Mouse (Mus musculus) frontal cortex, postnatal 14 days (tissue): ENCODE measurements at regions not wholly inside any gene's neighbourhood (a gene's known extent, or its start where the extent isn't known, plus 50 kb on each side); places are given as distances from the start of the nearest gene placed in this dataset.
"Not testable (repeated sequence)": the region's sequence is repeated elsewhere in the genome, so short reads cannot be mapped to it uniquely, and the experiment has no call there.

Source experiments
- DNase-seq, 2 experiments: peaks; one replicate each; pipeline ENCODE4 v3.0.0; 2022; ENCODE audit warnings: low spot score in 2 of 2

DNA sequence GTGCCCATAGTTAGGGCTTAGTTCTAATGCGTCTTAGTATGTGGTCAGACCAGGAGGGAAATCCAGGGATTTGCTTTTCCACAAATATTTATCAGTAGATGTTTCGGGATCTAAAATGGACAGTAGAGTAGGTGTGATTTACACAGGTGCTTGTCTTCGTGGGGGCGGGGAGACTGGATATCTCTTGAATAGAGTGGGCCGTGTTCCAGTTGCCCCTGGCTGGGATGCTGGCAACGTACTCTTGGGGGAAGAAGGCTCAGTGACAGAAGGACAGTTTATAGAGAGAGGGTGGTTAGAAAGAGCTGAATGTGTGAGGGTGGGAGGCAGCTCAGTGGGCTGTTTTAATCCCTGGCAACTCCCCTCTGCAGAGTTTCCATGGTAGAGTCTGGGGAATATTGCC is 117.4 kb downstream of the Enc1 start:
- DNase-seq, result no peak

- DNase-seq, result no peak
Observed at GRCm38 (mm10) chr13:97356923-97357807, 116.3 kb downstream of the Enc1 start.

DNA sequence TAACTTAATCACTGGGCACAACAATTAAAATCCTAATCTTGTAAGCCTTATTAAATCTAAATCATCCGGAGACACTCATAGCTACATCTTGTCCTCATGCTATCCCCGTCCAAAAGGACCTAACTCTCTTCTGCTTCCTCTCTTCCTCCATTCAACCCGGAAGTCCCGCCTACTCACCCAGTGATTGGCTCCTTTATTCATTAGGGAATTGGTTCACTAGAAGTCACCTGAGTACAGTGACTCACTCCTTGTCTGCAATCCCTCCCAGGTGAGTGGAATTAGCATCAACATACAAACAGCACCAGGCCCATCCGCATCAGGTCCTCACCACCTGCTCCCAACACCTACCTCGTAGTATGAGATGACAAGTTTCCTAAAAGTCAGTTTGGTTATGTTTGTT is 114.5 kb downstream of the Enc1 start:
- not testable (repeated sequence) for DNase-seq

DNA sequence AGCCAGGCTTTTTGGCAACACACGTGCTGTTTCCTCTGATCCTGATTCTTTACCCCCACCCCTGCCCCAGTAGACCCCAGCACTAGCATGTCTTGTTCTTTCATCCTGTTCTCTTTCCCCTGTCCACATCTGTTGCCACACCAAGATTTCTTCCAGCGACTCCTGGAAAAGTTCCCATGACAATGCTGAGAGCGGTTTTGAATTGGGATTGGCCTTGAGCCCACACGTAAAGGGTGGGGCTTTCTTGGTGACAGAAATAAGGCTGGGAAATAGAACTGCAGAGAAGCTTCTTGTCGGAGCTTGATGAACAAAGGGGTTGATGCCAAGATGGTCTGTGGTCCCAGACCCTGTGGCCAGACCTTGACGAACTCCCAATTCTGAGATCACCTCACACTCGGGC is 106.8 kb downstream of the Enc1 start:
- DNase-seq, result no peak

- DNase-seq, result no peak
Observed at GRCm38 (mm10) chr13:97341218-97341889, 100.4 kb downstream of the Enc1 start.

GRCm38 (mm10) chr13:97337954-97338353 is 97.0 kb downstream of the Enc1 start:
- no peak for DNase-seq

GRCm38 (mm10) chr13:97337296-97337731 is 96.4 kb downstream of the Enc1 start:
- DNase-seq, result peak in 1 of 2 experiments; percentile 10

DNA sequence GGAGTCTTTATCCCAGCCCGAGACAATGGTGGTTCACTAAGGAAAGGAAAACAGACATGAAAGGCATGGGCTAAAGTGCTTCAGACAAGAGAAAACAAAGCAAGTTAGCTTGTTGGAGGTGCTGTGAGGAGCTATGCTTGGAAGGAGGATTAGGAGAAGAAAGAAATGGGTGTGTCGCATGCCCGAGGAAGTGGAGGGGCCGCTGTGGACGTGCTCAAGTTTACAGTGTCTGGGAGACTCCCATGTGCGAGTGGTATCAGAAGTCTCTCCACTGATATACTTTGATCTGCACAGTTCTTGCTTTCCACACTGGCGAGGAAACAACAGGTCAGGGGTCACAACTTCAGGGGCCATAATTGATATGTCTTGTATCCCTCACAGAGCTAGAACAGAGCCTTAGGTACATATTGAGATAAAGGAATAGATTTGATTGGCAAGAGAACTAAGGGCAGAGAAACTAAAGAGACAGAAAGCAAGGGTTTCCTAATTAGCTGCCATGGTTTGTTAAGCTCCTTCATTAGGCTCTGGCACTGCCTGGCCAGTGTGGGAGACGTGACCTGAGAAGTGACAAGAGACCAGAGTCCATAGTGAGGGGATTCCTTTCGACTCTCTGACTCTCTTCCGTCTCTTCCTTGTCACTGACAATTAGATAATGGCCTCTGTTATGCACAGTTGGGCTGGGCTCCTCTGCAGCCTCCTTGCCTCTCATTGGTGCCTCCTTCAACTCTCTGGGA is 93.1 kb downstream of the Enc1 start:
- no peak for DNase-seq

DNA sequence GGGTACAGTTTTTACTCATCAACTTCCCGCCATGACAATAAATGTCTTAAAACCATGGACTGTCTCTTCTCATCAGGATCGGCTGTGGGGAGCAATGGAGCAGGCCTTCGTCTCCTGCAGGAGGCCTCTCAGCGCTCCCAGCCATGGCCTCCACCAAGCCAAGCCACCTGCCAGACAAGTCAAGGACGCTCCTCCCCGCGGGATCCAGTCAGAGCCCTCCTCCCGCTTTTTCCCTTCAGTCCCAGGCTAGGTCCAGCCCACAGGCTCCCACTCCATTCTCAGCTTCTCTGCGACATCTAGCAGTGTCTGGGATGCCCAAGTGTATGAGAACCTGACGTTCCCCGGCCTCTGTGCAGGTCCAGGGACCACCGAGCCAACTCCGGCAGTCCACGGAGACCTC is 90.2 kb downstream of the Enc1 start:
- no peak for DNase-seq

DNA sequence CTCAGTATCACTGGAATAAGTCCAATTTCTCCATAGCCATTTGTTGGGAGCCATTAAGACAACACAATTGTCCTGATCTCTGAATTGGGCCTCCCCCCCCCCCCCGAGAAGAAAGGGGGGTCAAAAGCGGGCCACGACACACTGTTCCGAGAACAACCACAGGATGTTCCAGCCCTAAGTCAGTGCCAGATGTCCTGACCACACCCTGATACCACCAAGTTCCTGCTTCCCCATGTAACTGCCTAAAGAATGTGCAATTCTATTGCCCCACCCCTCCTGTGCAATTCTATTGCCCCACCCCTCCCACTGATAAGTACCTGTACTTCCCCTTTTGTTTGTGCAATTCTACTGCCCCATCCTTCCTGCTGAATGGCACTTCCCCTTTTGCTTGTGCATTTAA is 80.4 kb downstream of the Enc1 start:
- not testable (repeated sequence) for DNase-seq

DNA sequence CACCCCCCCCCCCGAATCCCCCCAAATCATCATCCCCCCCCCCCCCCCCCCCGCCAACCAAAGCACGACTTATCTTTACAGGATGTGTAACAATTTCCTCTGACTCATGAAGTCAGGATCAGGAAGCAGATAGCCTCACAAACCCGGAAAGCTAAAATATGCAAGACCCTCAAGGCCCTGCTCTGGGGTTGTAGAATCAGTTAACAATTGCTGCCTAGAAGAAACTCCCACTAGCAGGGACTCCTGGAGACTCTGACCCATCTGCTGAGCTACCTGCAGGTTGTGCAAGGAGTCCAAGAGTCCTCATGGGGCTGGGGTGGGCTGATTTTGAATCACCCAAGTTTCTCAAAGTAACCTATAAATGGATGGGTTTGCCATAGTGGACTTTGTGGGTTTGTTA is 79.9 kb downstream of the Enc1 start:
- no peak for DNase-seq

DNA sequence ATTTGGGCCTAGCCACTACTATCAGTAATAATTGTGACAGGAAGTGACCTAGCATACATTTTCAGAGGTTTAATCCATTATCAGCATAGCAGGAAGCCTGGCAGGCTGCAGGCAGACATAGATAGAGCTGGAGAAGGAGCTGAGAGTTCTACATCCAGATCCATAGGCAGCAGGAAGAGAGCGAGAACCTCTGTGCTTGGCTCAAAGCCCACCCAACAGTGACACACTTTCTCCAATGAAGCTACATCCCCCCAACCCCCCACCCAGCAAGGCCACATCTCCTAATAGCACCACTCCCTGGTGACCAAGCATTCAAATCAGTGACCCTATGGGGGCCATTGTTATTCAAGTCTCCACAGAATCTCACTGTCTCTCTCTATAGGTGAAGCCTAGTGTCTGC is 79.4 kb downstream of the Enc1 start:
- no peak for DNase-seq

- DNase-seq, result no peak
Observed at GRCm38 (mm10) chr13:97317633-97318032, 76.7 kb downstream of the Enc1 start.

DNA sequence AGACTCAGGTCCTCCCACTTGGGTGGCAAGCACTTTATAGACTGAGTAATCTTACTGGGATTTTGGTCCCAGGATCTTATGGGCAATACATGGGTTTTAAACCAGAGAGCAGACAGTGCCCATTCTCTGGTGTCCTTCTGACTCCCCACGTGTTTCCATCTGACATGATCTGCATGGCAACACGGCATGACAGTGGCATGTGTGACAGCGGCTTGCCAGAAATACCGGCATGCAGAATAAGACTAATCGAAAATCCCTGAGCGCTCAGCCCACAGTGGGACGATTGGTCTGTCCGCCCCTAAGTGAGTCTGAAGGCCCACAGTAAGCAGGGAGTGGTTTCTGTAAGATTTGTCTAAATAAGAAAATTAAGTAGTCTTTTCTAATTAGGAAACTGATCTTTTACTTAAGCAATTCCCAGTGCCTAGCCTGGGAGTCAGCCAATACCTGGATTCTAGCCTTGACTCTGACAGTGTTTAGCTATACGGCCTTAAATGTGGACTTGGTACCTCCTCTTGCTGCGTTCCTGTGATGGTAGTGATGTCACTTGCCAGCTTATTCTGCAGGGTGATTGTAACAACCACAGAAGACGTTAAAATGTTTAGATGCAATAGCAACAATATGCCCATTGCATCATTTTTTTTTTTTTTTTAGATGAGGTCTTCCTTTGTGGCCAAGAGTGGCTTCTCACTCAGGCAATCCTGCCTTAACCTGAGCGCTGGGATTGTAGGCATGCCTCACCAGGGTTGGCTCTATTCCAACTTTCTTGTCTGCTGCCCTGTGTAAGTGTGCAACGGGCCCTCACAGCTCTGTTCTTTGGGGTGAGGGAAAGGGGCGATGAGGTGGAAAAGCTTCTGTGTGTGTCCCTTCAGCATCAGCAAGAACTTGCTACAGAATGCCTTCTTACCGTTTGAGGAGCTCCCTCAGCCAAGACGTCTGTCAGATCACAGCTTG is 71.8 kb downstream of the Enc1 start:
- no peak for DNase-seq

- DNase-seq, result no peak
Observed at GRCm38 (mm10) chr13:97311340-97311739, 70.4 kb downstream of the Enc1 start.

- DNase-seq, result no peak
Observed at GRCm38 (mm10) chr13:97310855-97311189, 69.9 kb downstream of the Enc1 start.

DNA sequence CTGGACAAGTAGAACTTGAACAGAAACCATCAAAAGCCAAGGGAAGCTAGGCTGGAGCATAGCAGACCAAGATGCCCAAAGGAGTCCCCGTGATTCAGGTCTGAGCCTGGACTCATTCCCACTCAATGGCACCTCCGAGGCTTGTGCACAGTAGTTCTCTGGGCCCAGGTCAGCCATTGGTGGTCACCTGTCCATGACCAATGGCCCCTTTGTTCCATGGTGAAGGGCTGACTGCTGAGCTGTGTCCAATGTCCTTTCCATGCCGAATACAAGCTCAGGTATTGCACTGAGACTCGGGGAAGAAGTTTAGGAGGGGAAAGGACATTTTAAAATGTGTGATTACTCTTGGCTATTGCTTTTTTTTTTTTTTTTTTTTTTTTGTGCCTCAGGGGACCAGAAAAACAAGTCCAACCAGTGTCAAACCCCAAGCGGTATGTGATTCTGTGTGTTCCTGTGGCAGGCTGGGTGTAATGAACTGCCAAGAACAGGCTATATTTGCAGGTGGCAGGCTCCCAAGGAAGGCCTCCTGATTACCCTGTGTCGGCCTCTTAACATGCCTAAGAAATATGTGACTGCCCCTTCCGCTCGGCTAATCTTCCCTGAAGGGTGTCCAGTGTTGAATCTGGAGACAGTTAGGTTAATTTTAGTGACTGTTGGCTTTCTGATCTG is 69.4 kb downstream of the Enc1 start:
- DNase-seq, result no peak

GRCm38 (mm10) chr13:97309411-97309810 is 68.5 kb downstream of the Enc1 start:
- no peak for DNase-seq

- no peak for DNase-seq
Observed at GRCm38 (mm10) chr13:97308431-97308830, 67.5 kb downstream of the Enc1 start.
